Mouse (Mus musculus) myocyte (in vitro differentiated cells): ENCODE data around the gene Usp10.

Experiments used
- CEBPB ChIP-seq: IDR thresholded peaks from 2 replicates; pipeline ENCODE4 v1.6.1; 2011; ENCODE audit warnings: mild to moderate bottlenecking, moderate library complexity; ENCODE audit not compliant: poor library complexity, insufficient read depth, severe bottlenecking
- MYOD1 ChIP-seq, 3 experiments: IDR thresholded peaks; one replicate each; pipeline ENCODE4 v1.6.1; 2011; ENCODE audit warnings: control low read depth in 2 of 3, low read depth in 2 of 3, mild to moderate bottlenecking in 2 of 3, moderate library complexity in 1 of 3; ENCODE audit not compliant: insufficient read length in 2 of 3, control insufficient read depth in 1 of 3
- POLR2A ChIP-seq: IDR thresholded peaks from one replicate; pipeline ENCODE4 v1.6.1; 2011; ENCODE audit warnings: low read depth, mild to moderate bottlenecking, control low read depth, moderate library complexity; ENCODE audit not compliant: insufficient read length
- POLR2AphosphoS2 ChIP-seq: IDR thresholded peaks from one replicate; pipeline ENCODE4 v1.6.1; 2011; ENCODE audit warnings: low read depth, control low read depth; ENCODE audit not compliant: insufficient read length
- USF1 ChIP-seq: IDR thresholded peaks from one replicate; pipeline ENCODE4 v1.6.1; 2011; ENCODE audit warnings: low read depth, mild to moderate bottlenecking, control low read depth, moderate library complexity

GRCm38 (mm10) chr8:120001712-120002111 is 91.6 kb downstream of the Usp10 start:
- TF ChIP-seq POLR2AphosphoS2 (no peak), POLR2A (no peak), USF1 (no peak), MYOD1 (IDR thresholded peaks at IDR 0.05; ENCODE audit: control insufficient read depth in 1 of 3, insufficient read length in 2 of 3, low read depth in 2 of 3) (no peak), CEBPB (no peak)
